Comparison of ENCODE assay signal across 10 mouse cellular contexts in genomic region chr3:84467419-84468110, GRCm38 (mm10). TPM values are rescaled to one million over a fixed set of nuclear protein-coding genes. Genes with fewer than 3 reads are reported as not detected.
DNase-seq lines count a peak whose midpoint lies in the region; ATAC-seq and TF ChIP-seq lines count a peak whose summit lies in the region.
"Had no signal": no experiment of that assay in that cellular context is flagged by ENCODE, and none has a peak within 500 bp of the region (broad histone marks: within the 10 kb centered on the region; RNA-seq: fewer than 3 reads in every experiment).

No protein-coding gene starts in this region.

- no peak for TF ChIP-seq CTCF in intestine, postnatal 0 days (IDR thresholded peaks at IDR 0.05; ENCODE audit: low read depth)

- H3K9me3 ChIP-seq in intestine, postnatal 0 days (ENCODE audit: control insufficient read depth) = no peaks in the 10 kb centered on the region
- H3K9me3 ChIP-seq in liver, embryonic 13.5 days (replicated peaks) = no peaks in the 10 kb centered on the region
- H3K9me3 ChIP-seq: hindbrain, embryonic 12.5 days had no signal

- 0 out of 2 replicates have a peak overlapping the region, but pooled peaks have one; percentile 1 for H3K9ac ChIP-seq in intestine, postnatal 0 days (ENCODE audit: low read depth, low read length)
- peak overlapping the region; percentile 52 for H3K9ac ChIP-seq in liver, embryonic 13.5 days
- H3K9ac ChIP-seq: hindbrain, embryonic 12.5 days had no signal

- H3K4me1 ChIP-seq in intestine, postnatal 0 days (replicated peaks; ENCODE audit: control insufficient read depth, insufficient read depth, low read length) = peaks cover 13% of the 10 kb centered on the region; the same call in 1 of the 2 replicates
- H3K4me1 ChIP-seq in liver, embryonic 13.5 days (replicated peaks) = peaks cover 90% of the 10 kb centered on the region
- H3K4me1 ChIP-seq: hindbrain, embryonic 12.5 days had no signal

- H3K27ac ChIP-seq in intestine, postnatal 0 days (ENCODE audit: low read depth, low read length) = no peak overlapping the region
- H3K27ac ChIP-seq in liver, embryonic 13.5 days = peak overlapping the region; percentile 99
- H3K27ac ChIP-seq: hindbrain, embryonic 12.5 days had no signal

- DNase-seq in adrenal gland, postnatal 14 days = peak; percentile 47
- no peak for DNase-seq in adrenal gland, postnatal 4 days (ENCODE audit: low spot score in 2 of 2)
- peak; percentile 94 for DNase-seq in 416B (ENCODE audit: low read depth)
- DNase-seq in liver, embryonic 13.5 days = no peak
- no peak for DNase-seq in urinary bladder, postnatal 10 days (ENCODE audit: low spot score)
- no peak for DNase-seq in layer of hippocampus, postnatal 14 days (ENCODE audit: low spot score in 2 of 2)
- DNase-seq: cerebellum, adult 8-10 months had no signal

- 25% methylated on average over 10 of the region's 10 CpGs for WGBS in intestine, postnatal 0 days
- 26% methylated on average over 10 of the region's 10 CpGs for WGBS in liver, embryonic 13.5 days (ENCODE audit: insufficient replicate concordance)

- ATAC-seq in intestine, postnatal 0 days = peak; percentile 23; the same call in 1 of the 2 replicates
- ATAC-seq in liver, embryonic 13.5 days (ENCODE audit: low read depth) = no peak
- ATAC-seq in activated CD4-positive, CD25-positive, alpha-beta regulatory T cell, adult 4 months = no peak

- peak overlapping the region; percentile 25; the same call in 1 of the 2 replicates for H3K4me2 ChIP-seq in intestine, postnatal 0 days (replicated peaks; ENCODE audit: low read depth)
- H3K4me2 ChIP-seq in liver, embryonic 13.5 days = peak overlapping the region; percentile 54
- H3K4me2 ChIP-seq: hindbrain, embryonic 12.5 days had no signal

- no peaks in the 10 kb centered on the region for H3K27me3 ChIP-seq in intestine, postnatal 0 days (replicated peaks; ENCODE audit: control insufficient read depth, insufficient read depth, low read length)
- peaks cover 8% of the 10 kb centered on the region; the same call in 1 of the 2 replicates for H3K27me3 ChIP-seq in liver, embryonic 13.5 days
- H3K27me3 ChIP-seq: hindbrain, embryonic 12.5 days had no signal

- no peak overlapping the region for H3K4me3 ChIP-seq in intestine, postnatal 0 days (ENCODE audit: low read depth, low read length)
- H3K4me3 ChIP-seq in liver, embryonic 13.5 days (replicated peaks) = peak overlapping the region; percentile 31
- H3K4me3 ChIP-seq: hindbrain, embryonic 12.5 days had no signal

- H3K36me3 ChIP-seq in intestine, postnatal 0 days (ENCODE audit: control insufficient read depth, insufficient read depth) = peaks cover 9% of the 10 kb centered on the region; the same call in 1 of the 2 replicates
- H3K36me3 ChIP-seq in liver, embryonic 13.5 days = peaks cover 70% of the 10 kb centered on the region
- H3K36me3 ChIP-seq: hindbrain, embryonic 12.5 days had no signal

RNA-seq across cellular contexts. Expression of gene Fhdc1, which starts 12.7 kb away (rescaled TPM):
- 13.6 and 15.1 TPM in 2 replicates for total RNA-seq in adrenal gland, postnatal 14 days (2021)
- 10 to 100 TPM; 41.5 to 47.1 TPM for total RNA-seq in adrenal gland, postnatal 4 days (2021)
- polyA plus RNA-seq in intestine, postnatal 0 days (2015; fragmentation: Nextera tagmentation; extraction: Ambion mirVana) = 9.8 and 10.8 TPM in 2 replicates
- 30.2 and 30.9 TPM in 2 replicates for polyA plus RNA-seq in liver, embryonic 13.5 days (2015; fragmentation: Nextera tagmentation; extraction: Ambion mirVana)
- polyA plus RNA-seq in activated CD4-positive, CD25-positive, alpha-beta regulatory T cell, adult 4 months (2017; shearing (Covaris generic)) = 1 to 10 TPM in 1 of 2 experiments, under 1 TPM in 1; 0.75 to 2.4 TPM
- 1 to 10 TPM; 2.4 to 3.4 TPM for total RNA-seq in layer of hippocampus, postnatal 14 days (2021)

Comparison
In these comparisons a context has a peak if more than half of its experiments do, and no peak if none do; other contexts are left out.
1. DNase-seq: peak in adrenal gland, postnatal 14 days (single experiment) and 416B (single experiment); none in adrenal gland, postnatal 4 days (0 of 2), liver, embryonic 13.5 days (single experiment), urinary bladder, postnatal 10 days (single experiment) and layer of hippocampus, postnatal 14 days (0 of 2).